Mouse (Mus musculus) MEL (cell line): Measurements from ENCODE around the gene Tmem45a2.

ENCODE experiments used
- CHD2 ChIP-seq: IDR thresholded peaks from 2 replicates; pipeline ENCODE4 v1.6.1; 2011; ENCODE audit warnings: low read length, improper control_type of control experiment
- CTCF ChIP-seq, 3 experiments: IDR thresholded peaks in 2 of 3; conservative IDR thresholded peaks in 1 of 3; 2 replicates each; pipeline ENCODE4 v1.5.1; 2011 to 2012; ENCODE audit warnings: low read length in 3 of 3, low read depth in 2 of 3, mild to moderate bottlenecking in 2 of 3, improper control_type of control experiment in 1 of 3, inconsistent platforms in 1 of 3, mixed read lengths in 1 of 3, moderate library complexity in 1 of 3; ENCODE audit not compliant: control insufficient read depth in 1 of 3, insufficient read depth in 1 of 3, poor library complexity in 1 of 3, severe bottlenecking in 1 of 3
- EP300 ChIP-seq, 2 experiments: IDR thresholded peaks; 2 replicates each; pipeline ENCODE4 v1.6.1; 2011; ENCODE audit warnings: improper control_type of control experiment in 2 of 2, low read length in 2 of 2, low read depth in 1 of 2, mild to moderate bottlenecking in 1 of 2
- GABPA ChIP-seq: IDR thresholded peaks from 2 replicates; pipeline ENCODE4 v1.6.1; 2012; ENCODE audit warnings: low read depth, mild to moderate bottlenecking, inconsistent platforms, low read length, improper control_type of control experiment, moderate library complexity
- GATA1 ChIP-seq: IDR thresholded peaks from 2 replicates; pipeline ENCODE4 v1.6.1; 2011; ENCODE audit warnings: low read depth, low read length, improper control_type of control experiment
- JUND ChIP-seq: IDR thresholded peaks from 2 replicates; pipeline ENCODE4 v1.6.1; 2011; ENCODE audit warnings: low read depth, mild to moderate bottlenecking, improper control_type of control experiment, low read length
- KAT2A ChIP-seq: conservative IDR thresholded peaks from 2 replicates; pipeline ENCODE4 v1.6.1; 2012; ENCODE audit warnings: low read depth, low read length, improper control_type of control experiment, inconsistent platforms
- MAFK ChIP-seq: IDR thresholded peaks from 2 replicates; pipeline ENCODE4 v1.6.1; 2011; ENCODE audit warnings: low read depth, mild to moderate bottlenecking, low read length, improper control_type of control experiment, borderline replicate concordance
- MAZ ChIP-seq: IDR thresholded peaks from 2 replicates; pipeline ENCODE4 v1.6.1; 2012; ENCODE audit warnings: low read depth, mild to moderate bottlenecking, inconsistent platforms, low read length, improper control_type of control experiment
- MYC ChIP-seq: IDR thresholded peaks from 2 replicates; pipeline ENCODE4 v1.6.1; 2011; ENCODE audit warnings: low read depth, mild to moderate bottlenecking, low read length, improper control_type of control experiment, moderate library complexity
- NRF1 ChIP-seq: IDR thresholded peaks from 2 replicates; pipeline ENCODE4 v1.6.1; 2014; ENCODE audit warnings: low read depth, mild to moderate bottlenecking, inconsistent platforms, low read length, improper control_type of control experiment, moderate library complexity; ENCODE audit not compliant: poor library complexity, insufficient read depth, severe bottlenecking
- POLR2A ChIP-seq, 2 experiments: IDR thresholded peaks; 2 replicates each; pipeline ENCODE4 v1.6.1; 2011 to 2012; ENCODE audit warnings: low read length in 2 of 2, mild to moderate bottlenecking in 2 of 2, control low read depth in 1 of 2, improper control_type of control experiment in 1 of 2, low read depth in 1 of 2, moderate library complexity in 1 of 2; ENCODE audit not compliant: control insufficient read depth in 1 of 2, insufficient read depth in 1 of 2, poor library complexity in 1 of 2
- TCF12 ChIP-seq: IDR thresholded peaks from 2 replicates; pipeline ENCODE4 v1.6.1; 2014; ENCODE audit warnings: low read depth, mild to moderate bottlenecking, inconsistent platforms, low read length, improper control_type of control experiment, moderate library complexity
- ZC3H11A ChIP-seq: IDR thresholded peaks from 2 replicates; pipeline ENCODE4 v1.6.1; 2012; ENCODE audit warnings: low read depth, mild to moderate bottlenecking, inconsistent platforms, low read length, improper control_type of control experiment

- TF ChIP-seq EP300 (IDR thresholded peaks at IDR 0.05; ENCODE audit: low read depth in 1 of 2, low read length in 2 of 2) (no peak), CTCF (IDR thresholded peaks at IDR 0.05 in 2 of 3, conservative IDR thresholded peaks at IDR 0.05 in 1 of 3; ENCODE audit: control insufficient read depth in 1 of 3, insufficient read depth in 1 of 3, low read depth in 2 of 3, low read length in 3 of 3, poor library complexity in 1 of 3, severe bottlenecking in 1 of 3) (no peak), POLR2A (IDR thresholded peaks at IDR 0.05; ENCODE audit: control insufficient read depth in 1 of 2, insufficient read depth in 1 of 2, low read depth in 1 of 2, low read length in 2 of 2, poor library complexity in 1 of 2) (no peak), NRF1 (no peak), MYC (no peak), TCF12 (no peak), GATA1 (no peak), ZC3H11A (no peak), GABPA (no peak), JUND (no peak), MAZ (no peak), KAT2A (no peak), CHD2 (no peak), MAFK (no peak)
These were observed 21.9 kb upstream of the Tmem45a2 start for GRCm38 (mm10) chr16:57092911-57093605.
